Mouse (Mus musculus) Muller cell, postnatal 12 days (primary cell): ENCODE measurements around the gene Olfr569.

Experiments used
- DNase-seq: peaks from one replicate; pipeline ENCODE4 v3.0.0-alpha.2; 2015; ENCODE audit errors: inconsistent ontology term

Olfr569 gene

GRCm38 (mm10) chr7:102890782-102891181, at the start of gene Olfr569:
Gene Olfr569, minus strand, starts transcription at chr7:102890882.
- no peak for DNase-seq

GRCm38 (mm10) chr7:102927105-102927504, 36.4 kb upstream of the Olfr569 start:
- no peak for DNase-seq

DNA sequence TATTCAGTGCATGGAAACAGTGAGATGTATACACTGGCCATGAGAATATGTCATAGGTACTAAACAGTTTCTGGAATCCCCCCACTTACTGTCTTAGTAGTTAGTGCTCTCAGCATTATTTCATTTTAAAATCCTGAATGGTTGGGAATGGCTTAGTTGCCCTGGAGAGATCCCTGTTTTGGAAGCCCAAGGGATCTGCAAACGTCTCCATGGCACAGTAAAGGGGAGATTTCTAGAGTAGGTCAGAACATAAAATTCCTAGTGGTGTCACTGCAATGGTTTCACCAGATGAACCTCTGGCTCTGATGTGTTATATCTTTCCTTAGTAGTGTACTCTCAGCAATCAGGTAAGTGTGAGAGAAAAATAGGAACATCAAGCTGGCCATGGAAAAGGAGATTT, 33.4 kb upstream of the Olfr569 start, which contains the start of gene Olfr572:
TSS of gene Olfr572 (plus strand) at position 301 of the 400 bp plus-strand sequence.
- DNase-seq, result no peak

GRCm38 (mm10) chr7:102919632-102920031, 28.9 kb upstream of the Olfr569 start:
- DNase-seq, result peak; percentile 4

- no peak for DNase-seq
Measured at GRCm38 (mm10) chr7:102917032-102917875, 26.6 kb upstream of the Olfr569 start, which contains the start of gene Olfr571. Gene Olfr571, minus strand, starts transcription at chr7:102917536.

GRCm38 (mm10) chr7:102916405-102916804, 25.7 kb upstream of the Olfr569 start:
- DNase-seq, result no peak

DNA sequence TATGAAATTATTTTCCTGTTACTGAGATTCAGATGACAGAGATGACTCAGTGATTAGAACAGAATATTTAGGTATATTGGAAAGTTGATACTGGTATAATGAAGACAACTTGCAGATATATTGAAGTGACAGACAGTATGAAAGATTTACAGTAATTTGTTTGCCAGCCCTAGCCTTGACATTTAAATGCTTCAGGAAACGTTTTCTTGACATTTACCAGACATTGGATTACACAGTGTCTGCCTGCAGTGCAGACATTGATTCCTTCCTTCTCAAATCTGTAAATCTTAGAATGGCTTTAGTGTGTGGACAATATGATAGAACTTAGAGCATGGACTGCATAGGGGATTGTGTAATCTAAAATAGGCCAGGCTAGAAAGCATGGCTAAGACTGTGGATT, 24.6 kb upstream of the Olfr569 start:
- DNase-seq, result no peak

- no peak for DNase-seq
Measured at GRCm38 (mm10) chr7:102876822-102877221, 13.9 kb downstream of the Olfr569 start, which contains the start of gene Olfr568. Gene Olfr568, plus strand, starts transcription at chr7:102877122.

- DNase-seq, result no peak
Measured at GRCm38 (mm10) chr7:102858665-102859064, 32.0 kb downstream of the Olfr569 start, which contains the start of gene Olfr566. Gene Olfr566, minus strand, starts transcription at chr7:102858765.

GRCm38 (mm10) chr7:102855807-102856206, 34.9 kb downstream of the Olfr569 start:
- no peak for DNase-seq
